ENCODE assay signal across 17 mouse cellular contexts in the genomic region with DNA sequence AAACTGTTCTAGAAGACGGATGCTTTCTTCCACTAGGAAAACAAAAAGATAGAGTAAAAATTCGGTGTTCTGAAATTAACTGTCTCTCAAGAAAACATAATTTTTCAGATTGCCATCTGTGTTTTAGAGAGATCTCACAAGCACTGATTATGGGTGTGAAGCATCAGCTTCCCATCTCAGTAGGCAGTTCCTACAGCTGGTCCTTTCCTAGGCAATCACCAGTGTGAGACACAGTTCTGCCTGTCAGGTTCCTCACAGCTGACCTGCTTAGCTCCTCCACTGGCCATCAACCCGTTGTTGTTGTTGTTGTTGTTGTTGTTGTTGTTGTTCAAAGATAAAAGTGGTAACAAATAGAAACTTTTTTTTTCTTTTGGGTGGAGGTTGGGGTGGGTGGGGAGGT.
"Had no signal": no experiment of that assay in that cellular context is flagged by ENCODE, and none has a peak within 500 bp of the region (broad histone marks: within the 10 kb centered on the region; RNA-seq: fewer than 3 reads in every experiment).

No protein-coding gene starts in this region.

- H3K4me1 ChIP-seq: midbrain, embryonic 13.5 days; midbrain, embryonic 15.5 days had no signal

- H3K9me3 ChIP-seq: liver, embryonic 15.5 days; megakaryocyte, embryonic 14.5 days; midbrain, embryonic 13.5 days; midbrain, embryonic 15.5 days had no signal

- H3K4me3 ChIP-seq: liver, embryonic 15.5 days; megakaryocyte, embryonic 14.5 days; midbrain, embryonic 13.5 days; midbrain, embryonic 15.5 days had no signal

- H3K9ac ChIP-seq: liver, embryonic 15.5 days; liver, postnatal 0 days; midbrain, embryonic 13.5 days; midbrain, embryonic 15.5 days had no signal

- H3K27ac ChIP-seq: liver, embryonic 15.5 days; macrophage; midbrain, embryonic 13.5 days; midbrain, embryonic 15.5 days had no signal

- DNase-seq: liver, postnatal 0 days; lung, adult 2 months; lung, postnatal 10 days; retina, postnatal 1 day; right cerebral cortex, adult 18-20 months; right cerebral cortex, postnatal 25 days; right cerebral cortex, postnatal 4 days; spleen, adult 18-20 months; thymus, adult 18-20 months; thymus, postnatal 14 days; thymus, postnatal 36 days had no signal

- H3K27me3 ChIP-seq: liver, embryonic 15.5 days; megakaryocyte, embryonic 14.5 days; midbrain, embryonic 13.5 days; midbrain, embryonic 15.5 days had no signal

- H3K4me2 ChIP-seq: liver, embryonic 15.5 days; midbrain, embryonic 11.5 days; midbrain, embryonic 13.5 days; midbrain, embryonic 15.5 days had no signal

- ATAC-seq: liver, postnatal 0 days; midbrain, embryonic 13.5 days; midbrain, embryonic 15.5 days had no signal
